Mouse (Mus musculus): ENCODE measurements at regions not wholly inside any gene's neighbourhood (a gene's known extent, or its start where the extent isn't known, plus 50 kb on each side); places are given as distances from the start of the nearest gene placed in this dataset.

DNA sequence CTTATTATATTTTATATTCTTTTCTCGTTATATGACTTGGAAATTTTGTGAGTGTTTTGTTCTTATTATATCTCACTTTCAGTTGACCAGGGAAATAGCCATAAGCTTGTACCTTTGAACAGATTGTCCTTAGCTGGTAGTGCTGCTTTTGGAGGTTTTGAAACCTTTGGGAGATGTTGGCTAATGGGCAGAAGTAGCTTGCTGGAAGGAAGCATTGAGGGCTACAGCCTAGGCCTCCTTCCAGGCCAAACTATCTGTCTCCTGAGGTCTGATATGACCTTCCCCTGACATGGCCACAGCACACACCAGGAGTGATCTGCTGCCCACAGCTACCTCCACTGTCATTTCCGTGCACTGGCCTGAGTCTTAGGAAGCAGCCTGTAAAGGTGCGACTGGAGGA, 56.8 kb downstream of the Cdkn2c start:
- no peak for DNase-seq

DNA sequence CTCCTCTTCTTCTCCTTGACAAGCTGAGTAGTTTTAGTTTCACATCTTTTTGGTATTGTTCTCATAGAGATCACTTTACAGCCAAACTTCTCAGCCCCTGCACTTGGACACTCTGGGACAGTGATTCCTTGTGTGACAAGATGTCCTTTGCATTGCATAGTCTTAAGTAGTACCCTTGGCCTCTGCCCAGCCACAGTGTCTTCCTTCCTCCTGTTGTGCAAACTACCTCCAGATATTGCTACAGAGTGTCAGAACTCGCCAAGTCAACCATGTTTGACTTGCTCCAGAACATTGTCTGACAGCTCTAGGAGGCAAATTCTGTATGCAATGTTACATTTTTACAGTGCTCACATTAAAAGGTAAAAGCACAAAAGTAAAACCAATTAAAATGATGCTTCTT, 57.2 kb downstream of the Cdkn2c start:
- no peak for DNase-seq

DNA sequence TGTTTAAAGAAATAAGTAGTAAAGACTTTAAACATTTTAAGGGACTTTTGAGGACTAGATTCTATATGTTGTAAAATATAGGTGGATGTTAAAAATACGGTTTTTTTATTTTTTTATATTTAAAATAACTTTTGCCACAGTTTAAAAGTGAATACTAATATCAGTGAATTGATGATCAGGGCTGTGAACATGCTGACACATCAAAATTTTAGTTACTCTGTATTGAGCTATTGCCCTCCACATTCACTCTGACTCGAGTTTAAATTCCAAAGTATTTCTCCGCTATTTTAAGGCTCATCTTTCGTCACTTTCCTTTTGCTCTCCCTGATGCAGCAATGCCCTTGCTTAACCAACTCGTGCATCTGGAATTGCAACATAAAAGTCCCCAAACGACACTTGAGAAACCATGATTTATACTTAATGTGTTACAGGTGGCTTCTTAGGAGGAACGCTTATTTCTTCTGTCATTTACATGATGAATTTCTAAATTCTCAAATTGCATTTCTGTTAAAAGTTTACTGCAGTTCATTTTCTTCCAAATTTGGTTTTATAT, 58.7 kb upstream of the 4930522H14Rik start:
- no peak for DNase-seq

DNA sequence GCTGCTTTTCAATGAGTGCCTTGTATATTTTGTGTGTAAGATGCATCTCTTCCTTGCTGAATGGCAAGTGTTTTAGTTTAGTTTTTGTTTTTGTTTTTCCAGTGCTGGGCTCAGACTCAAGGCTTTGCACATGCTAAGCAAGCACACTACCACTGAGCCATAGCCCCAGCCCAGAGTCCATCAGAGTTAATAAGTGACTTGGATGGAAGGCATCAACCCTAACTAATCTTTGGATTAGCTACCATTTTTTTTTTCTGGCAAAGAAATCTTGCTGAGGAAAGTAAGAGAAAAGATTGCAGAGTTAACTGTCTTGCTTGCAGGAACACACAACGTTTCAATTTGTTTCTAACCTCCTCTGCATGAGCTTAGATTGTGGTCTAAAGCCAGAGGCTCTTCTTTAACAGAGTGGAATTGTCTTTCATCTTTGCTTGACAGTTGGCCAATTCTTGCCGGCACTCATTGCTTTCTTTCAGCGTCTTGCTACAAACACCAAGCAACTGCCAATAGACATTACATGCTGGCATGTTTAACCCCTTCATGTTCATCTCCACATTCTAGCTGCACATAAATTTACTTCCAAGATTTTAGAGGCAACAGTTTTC, 52.2 kb upstream of the 4930522H14Rik start:
- DNase-seq, result peak; percentile 52

DNA sequence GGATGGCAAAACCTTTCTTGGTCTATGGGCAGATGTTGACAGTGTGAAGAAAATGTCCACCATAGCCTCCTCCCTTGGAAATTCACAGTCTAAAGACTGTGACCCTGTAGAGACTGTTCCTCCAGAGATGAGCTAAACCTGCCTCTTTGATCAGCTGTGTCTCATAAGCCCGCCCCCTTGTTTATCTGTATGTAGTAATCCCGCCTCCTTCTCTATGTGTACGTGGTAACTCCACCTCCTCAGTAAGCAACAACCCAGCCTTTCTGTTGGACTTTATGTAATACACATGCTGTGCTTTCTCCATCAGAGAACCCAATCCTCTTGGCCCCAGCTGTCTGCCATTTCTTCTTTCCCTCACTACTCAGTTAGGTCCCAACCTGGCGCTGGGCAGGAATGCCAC, 51.4 kb upstream of the 4930522H14Rik start:
- DNase-seq, result no peak
